ENCODE assay signal across 9 mouse cellular contexts in genomic region chr7:88129536-88130487, GRCm38 (mm10).
DNase-seq lines count a peak whose midpoint lies in the region; ATAC-seq and TF ChIP-seq lines count a peak whose summit lies in the region.
"Had no signal": no experiment of that assay in that cellular context is flagged by ENCODE, and none has a peak within 500 bp of the region (broad histone marks: within the 10 kb centered on the region; RNA-seq: fewer than 3 reads in every experiment).

No protein-coding gene starts in this region.

- peak overlapping the region; percentile 78 for H3K4me2 ChIP-seq in embryonic facial prominence, embryonic 11.5 days (ENCODE audit: low read depth, low read length)
- H3K4me2 ChIP-seq in intestine, embryonic 16.5 days (ENCODE audit: low read depth, low read length), result peak overlapping the region; percentile 61
- H3K4me2 ChIP-seq in lung, postnatal 0 days (replicated peaks; ENCODE audit: low read depth, low read length), result peak overlapping the region; percentile 60

- no peaks in the 10 kb centered on the region for H3K9me3 ChIP-seq in embryonic facial prominence, embryonic 11.5 days (replicated peaks; ENCODE audit: control insufficient read depth, low read length)
- no peaks in the 10 kb centered on the region for H3K9me3 ChIP-seq in intestine, embryonic 16.5 days (ENCODE audit: control insufficient read depth, low read length)
- no peaks in the 10 kb centered on the region for H3K9me3 ChIP-seq in lung, postnatal 0 days (ENCODE audit: low read length)

- peak overlapping the region; percentile 37 for H3K4me3 ChIP-seq in embryonic facial prominence, embryonic 11.5 days (ENCODE audit: low read depth, low read length)
- peak overlapping the region; percentile 38 for H3K4me3 ChIP-seq in intestine, embryonic 16.5 days (ENCODE audit: low read length)
- H3K4me3 ChIP-seq in lung, postnatal 0 days (ENCODE audit: low read depth, low read length), result peak overlapping the region; percentile 26

- H3K9ac ChIP-seq in embryonic facial prominence, embryonic 11.5 days (replicated peaks; ENCODE audit: low read length), result peak overlapping the region; percentile 57
- H3K9ac ChIP-seq in intestine, embryonic 16.5 days (ENCODE audit: low read depth, low read length), result peak overlapping the region; percentile 42
- no peak overlapping the region for H3K9ac ChIP-seq in lung, postnatal 0 days (replicated peaks; ENCODE audit: low read depth)

- no peak for TF ChIP-seq CTCF in lung, postnatal 0 days (IDR thresholded peaks at IDR 0.05)

- WGBS in embryonic facial prominence, embryonic 11.5 days, result 9% methylated on average over 41 of the region's 41 CpGs
- 11% methylated on average over 41 of the region's 41 CpGs for WGBS in intestine, embryonic 16.5 days
- WGBS in lung, postnatal 0 days, result 12% methylated on average over 37 of the region's 41 CpGs

- no peak for TF ChIP-seq EP300 in lung, postnatal 0 days (IDR thresholded peaks at IDR 0.05)

- H3K4me1 ChIP-seq in embryonic facial prominence, embryonic 11.5 days (ENCODE audit: control insufficient read depth, insufficient read depth, low read length), result no peaks in the 10 kb centered on the region
- H3K4me1 ChIP-seq in intestine, embryonic 16.5 days (ENCODE audit: control insufficient read depth, insufficient read depth, low read length), result peaks cover 13% of the 10 kb centered on the region; the same call in 1 of the 2 replicates
- no peaks in the 10 kb centered on the region for H3K4me1 ChIP-seq in lung, postnatal 0 days (ENCODE audit: insufficient read depth, low read depth, low read length)

- peaks cover 9% of the 10 kb centered on the region for H3K27me3 ChIP-seq in embryonic facial prominence, embryonic 11.5 days (ENCODE audit: control insufficient read depth, insufficient read depth, low read length)
- H3K27me3 ChIP-seq in intestine, embryonic 16.5 days (replicated peaks; ENCODE audit: control insufficient read depth, insufficient read depth, low read length), result peaks cover 9% of the 10 kb centered on the region
- no peaks in the 10 kb centered on the region; the same call in 1 of the 2 replicates for H3K27me3 ChIP-seq in lung, postnatal 0 days (replicated peaks; ENCODE audit: insufficient read depth, low read length)

- ATAC-seq in frontal cortex, adult (ENCODE audit: low TSS enrichment), result peak; percentile 66
- ATAC-seq in embryonic facial prominence, embryonic 11.5 days (replicated peaks; ENCODE audit: insufficient number of reproducible peaks, low FRiP score, low TSS enrichment, low read depth), result peak; percentile 90
- peak; percentile 69 for ATAC-seq in intestine, embryonic 16.5 days
- ATAC-seq in lung, postnatal 0 days, result peak; percentile 64; the same call in 1 of the 2 replicates

- DNase-seq in frontal cortex, postnatal 25 days (ENCODE audit: low spot score in 2 of 2), result no peak
- DNase-seq in B cell, adult 2 months, result peak; percentile 31
- DNase-seq in embryonic facial prominence, embryonic 11.5 days (ENCODE audit: low spot score), result peak; percentile 53
- DNase-seq in lung, postnatal 0 days (ENCODE audit: low spot score), result peak; percentile 6
- peak; percentile 49 to 53 for DNase-seq in right cerebral cortex, adult 2 months (ENCODE audit: low spot score in 2 of 2)
- DNase-seq in MN1 (ENCODE audit: low spot score), result no peak

- H3K36me3 ChIP-seq in embryonic facial prominence, embryonic 11.5 days (replicated peaks; ENCODE audit: control insufficient read depth, insufficient read depth, low read depth, low read length), result no peaks in the 10 kb centered on the region
- H3K36me3 ChIP-seq in intestine, embryonic 16.5 days (ENCODE audit: control insufficient read depth, insufficient read depth, low read length), result no peaks in the 10 kb centered on the region
- H3K36me3 ChIP-seq in lung, postnatal 0 days (ENCODE audit: insufficient read depth, low read length), result no peaks in the 10 kb centered on the region
- H3K36me3 ChIP-seq: G1E had no signal

- no peak overlapping the region for H3K27ac ChIP-seq in embryonic facial prominence, embryonic 11.5 days (replicated peaks; ENCODE audit: low read depth, low read length)
- no peak overlapping the region for H3K27ac ChIP-seq in intestine, embryonic 16.5 days (ENCODE audit: low read length)
- no peak overlapping the region for H3K27ac ChIP-seq in lung, postnatal 0 days (ENCODE audit: low read length)

Comparison
In these comparisons a context has a peak if more than half of its experiments do, and no peak if none do; other contexts are left out.
1. DNase-seq: peak in B cell, adult 2 months (2 of 2), embryonic facial prominence, embryonic 11.5 days (single experiment), lung, postnatal 0 days (single experiment) and right cerebral cortex, adult 2 months (2 of 2); none in frontal cortex, postnatal 25 days (0 of 2) and MN1 (single experiment).
2. Peak in every context shown above with its lines, with median percentiles within 50 percentile points of each other: ATAC-seq, H3K4me2 ChIP-seq and H3K4me3 ChIP-seq.